Mouse (Mus musculus) hematopoietic multipotent progenitor cell, adult 10-12 weeks (in vitro differentiated cells): Measurements from ENCODE around the gene Olfr430. TPM values are rescaled to one million over a fixed set of nuclear protein-coding genes. Genes with fewer than 3 reads are reported as not detected.

Experiments
- polyA plus RNA-seq: library from polyadenylated mRNA; stranded (reverse); fragments of >175 nt; gene quantifications from 2 replicates; pipeline ENCODE4 v1.2.3, GENCODE M21; 2012; ENCODE audit warnings: low replicate concordance

The Olfr430 gene
- polyA plus RNA-seq = not detected in 2 replicates

GRCm38 (mm10) chr1:174066305-174066704 is at the start of gene Olfr430:
Gene Olfr430, plus strand, starts transcription at chr1:174066605.

GRCm38 (mm10) chr1:174031698-174032097 is 34.7 kb upstream of the Olfr430 start, which contains the start of gene Ifi205:
Gene Ifi205, minus strand, starts transcription at chr1:174031810.

GRCm38 (mm10) chr1:174040523-174041177 is 25.8 kb upstream of the Olfr430 start, which contains the start of gene Olfr433:
Gene Olfr433, plus strand, starts transcription at chr1:174040705.

GRCm38 (mm10) chr1:174048893-174049292 is 17.5 kb upstream of the Olfr430 start, which contains the start of gene Olfr432:
Gene Olfr432, plus strand, starts transcription at chr1:174049205.

GRCm38 (mm10) chr1:174084031-174084430 is 17.6 kb downstream of the Olfr430 start, which contains the start of gene Olfr429:
Gene Olfr429, plus strand, starts transcription at chr1:174084331.

GRCm38 (mm10) chr1:174096591-174096990 is 30.2 kb downstream of the Olfr430 start, which contains the start of gene Olfr427:
Gene Olfr427, plus strand, starts transcription at chr1:174096891.

GRCm38 (mm10) chr1:174121062-174121461 is 54.7 kb downstream of the Olfr430 start, which contains the start of gene Olfr231:
Gene Olfr231, minus strand, starts transcription at chr1:174121162.

Other genes with a start within 250 kb of the Olfr430 start
- 0.35 and 0.53 TPM in 2 replicates for gene Ifi211, start 153.6 kb upstream of the Olfr430 start, polyA plus RNA-seq
- 35.2 and 52.3 TPM in 2 replicates for gene Mndal, start 124.1 kb upstream of the Olfr430 start, polyA plus RNA-seq
- gene Ifi203, start 123.9 kb upstream of the Olfr430 start, polyA plus RNA-seq = 8.9 and 20.8 TPM in 2 replicates
- gene Ifi202b, start 83.9 kb upstream of the Olfr430 start, polyA plus RNA-seq = 0.44 TPM in 1 of 2 replicates, not detected in the other
- gene Ifi205, start 34.8 kb upstream of the Olfr430 start, polyA plus RNA-seq = 2.0 and 2.1 TPM in 2 replicates
- gene Olfr433, start 25.9 kb upstream of the Olfr430 start, polyA plus RNA-seq = 0.15 and 0.42 TPM in 2 replicates
- 0.12 TPM in 1 of 2 replicates, not detected in the other for gene Olfr432, start 17.4 kb upstream of the Olfr430 start, polyA plus RNA-seq
- gene Olfr429, start 17.7 kb downstream of the Olfr430 start, polyA plus RNA-seq = not detected in 2 replicates
- not detected in 2 replicates for gene Olfr427, start 30.3 kb downstream of the Olfr430 start, polyA plus RNA-seq
- gene Olfr231, start 54.6 kb downstream of the Olfr430 start, polyA plus RNA-seq = not detected in 2 replicates
- gene Olfr424, start 64.9 kb downstream of the Olfr430 start, polyA plus RNA-seq = not detected in 2 replicates
- gene Olfr420, start 89.0 kb downstream of the Olfr430 start, polyA plus RNA-seq = not detected in 2 replicates
- 0.08 and 3.7 TPM in 2 replicates for gene Spta1, start 106.2 kb downstream of the Olfr430 start, polyA plus RNA-seq
- gene Olfr419, start 185.5 kb downstream of the Olfr430 start, polyA plus RNA-seq = not detected in 2 replicates